Mouse (Mus musculus): ENCODE results near the gene Cdca4. TPM values are rescaled to one million over a fixed set of nuclear protein-coding genes. Genes with fewer than 3 reads are reported as not detected.
A peak's percentile ranks its signal among the peaks of the same experiment; 100 is the strongest.

Gene Cdca4
- polyA plus RNA-seq, 1 experiment from 2014 or later: 100 TPM

- 18% methylated on average over 3 of the region's 3 CpGs for WGBS
- no peaks in the 10 kb centered on the region for H3K36me3 ChIP-seq
- H3K9me3 ChIP-seq: no peaks in the 10 kb centered on the region
- no peak overlapping the region for H3K27ac ChIP-seq
- ATAC-seq (ENCODE audit: insufficient read depth, low FRiP score, low read depth): no peak
- no peak overlapping the region for H3K9ac ChIP-seq
- peaks cover 38% of the 10 kb centered on the region for H3K4me1 ChIP-seq
- H3K4me2 ChIP-seq: peak overlapping the region; percentile 100; the same call in 1 of the 2 replicates
- no peak overlapping the region for H3K4me3 ChIP-seq (replicated peaks)
- peaks cover 18% of the 10 kb centered on the region for H3K27me3 ChIP-seq (replicated peaks)
Observed at GRCm38 (mm10) chr12:112802917-112803316, 26.3 kb downstream of the Cdca4 start.

GRCm38 (mm10) chr12:112801864-112802846 is 27.1 kb downstream of the Cdca4 start, which contains the start of gene Ahnak2:
Gene Ahnak2, minus strand, starts transcription at chr12:112802657.
- Histone ChIP-seq H3K27me3 (replicated peaks) (peaks cover 18% of the 10 kb centered on the region), H3K27ac (no peak within 1 kb of the TSS), H3K36me3 (no peaks in the 10 kb centered on the region), H3K9ac (no peak within 1 kb of the TSS), H3K4me1 (peaks cover 46% of the 10 kb centered on the region), H3K9me3 (no peaks in the 10 kb centered on the region), H3K4me2 (peak within 1 kb of the TSS; percentile 100), H3K4me3 (replicated peaks) (peak within 1 kb of the TSS; percentile 52)
- ATAC-seq (ENCODE audit: insufficient read depth, low FRiP score, low read depth): peak; percentile 45; the same call in 1 of the 2 replicates
- WGBS: 3% methylated on average over 56 of the region's 69 CpGs

- no peaks in the 10 kb centered on the region for H3K36me3 ChIP-seq
- H3K9me3 ChIP-seq: no peaks in the 10 kb centered on the region
- WGBS: 10% methylated on average over 4 of the region's 4 CpGs
- ATAC-seq (ENCODE audit: insufficient read depth, low FRiP score, low read depth): peak; percentile 6; the same call in 1 of the 2 replicates
- no peak overlapping the region for H3K9ac ChIP-seq
- H3K4me2 ChIP-seq: no peak overlapping the region
- no peak overlapping the region for H3K27ac ChIP-seq
- H3K4me3 ChIP-seq (replicated peaks): no peak overlapping the region
- peaks cover 18% of the 10 kb centered on the region for H3K27me3 ChIP-seq (replicated peaks)
- H3K4me1 ChIP-seq: peaks cover 63% of the 10 kb centered on the region
Observed at GRCm38 (mm10) chr12:112800476-112800875, 28.7 kb downstream of the Cdca4 start.

GRCm38 (mm10) chr12:112799237-112799970 is 29.8 kb downstream of the Cdca4 start:
- Histone ChIP-seq H3K27me3 (replicated peaks) (peaks cover 18% of the 10 kb centered on the region), H3K4me3 (replicated peaks) (no peak overlapping the region), H3K4me1 (peaks cover 70% of the 10 kb centered on the region), H3K9me3 (no peaks in the 10 kb centered on the region), H3K36me3 (no peaks in the 10 kb centered on the region), H3K27ac (no peak overlapping the region), H3K9ac (no peak overlapping the region), H3K4me2 (no peak overlapping the region)
- ATAC-seq (ENCODE audit: insufficient read depth, low FRiP score, low read depth): no peak
- WGBS: 80% methylated on average over 10 of the region's 10 CpGs

- Histone ChIP-seq H3K9me3 (no peaks in the 10 kb centered on the region), H3K27me3 (replicated peaks) (peaks cover 18% of the 10 kb centered on the region), H3K4me3 (replicated peaks) (no peak overlapping the region), H3K4me2 (no peak overlapping the region), H3K4me1 (peaks cover 77% of the 10 kb centered on the region), H3K9ac (no peak overlapping the region), H3K27ac (peak overlapping the region; percentile 65; the same call in 1 of the 2 replicates), H3K36me3 (no peaks in the 10 kb centered on the region)
- WGBS: 47% methylated on average over 5 of the region's 5 CpGs
- ATAC-seq (ENCODE audit: insufficient read depth, low FRiP score, low read depth): no peak
Observed at GRCm38 (mm10) chr12:112798716-112799115, 30.5 kb downstream of the Cdca4 start.

GRCm38 (mm10) chr12:112798332-112798681 is 30.9 kb downstream of the Cdca4 start:
- Histone ChIP-seq H3K4me2 (peak overlapping the region; percentile 19; the same call in 1 of the 2 replicates), H3K4me1 (peaks cover 81% of the 10 kb centered on the region), H3K9ac (no peak overlapping the region)

GRCm38 (mm10) chr12:112797672-112798331 is 31.4 kb downstream of the Cdca4 start:
- 41% methylated on average over 15 of the region's 15 CpGs for WGBS
- peak; percentile 1; the same call in 1 of the 2 replicates for ATAC-seq (ENCODE audit: insufficient read depth, low FRiP score, low read depth)

More at GRCm38 (mm10) chr12:112798332-112798681, 30.9 kb downstream of the Cdca4 start:
- ATAC-seq (ENCODE audit: insufficient read depth, low FRiP score, low read depth): no peak
- Histone ChIP-seq H3K36me3 (no peaks in the 10 kb centered on the region), H3K27ac (peak overlapping the region; percentile 74), H3K27me3 (replicated peaks) (peaks cover 17% of the 10 kb centered on the region), H3K9me3 (no peaks in the 10 kb centered on the region), H3K4me3 (replicated peaks) (no peak overlapping the region)
- WGBS: 19% methylated on average over 5 of the region's 5 CpGs

GRCm38 (mm10) chr12:112796551-112797510 is 32.4 kb downstream of the Cdca4 start:
- H3K4me3 ChIP-seq (replicated peaks): no peak overlapping the region
- WGBS: 44% methylated on average over 17 of the region's 17 CpGs
- H3K4me1 ChIP-seq: peaks cover 77% of the 10 kb centered on the region
- H3K27me3 ChIP-seq (replicated peaks): peaks cover 13% of the 10 kb centered on the region
- no peak overlapping the region; the same call in 1 of the 2 replicates for H3K4me2 ChIP-seq
- H3K36me3 ChIP-seq: no peaks in the 10 kb centered on the region
- H3K27ac ChIP-seq: peak overlapping the region; percentile 77
- no peaks in the 10 kb centered on the region for H3K9me3 ChIP-seq
- H3K9ac ChIP-seq: no peak overlapping the region
- ATAC-seq (ENCODE audit: insufficient read depth, low FRiP score, low read depth): no peak

More at GRCm38 (mm10) chr12:112797672-112798331, 31.4 kb downstream of the Cdca4 start:
- Histone ChIP-seq H3K27me3 (replicated peaks) (peaks cover 13% of the 10 kb centered on the region), H3K9me3 (no peaks in the 10 kb centered on the region), H3K36me3 (no peaks in the 10 kb centered on the region), H3K9ac (no peak overlapping the region), H3K4me3 (replicated peaks) (no peak overlapping the region), H3K27ac (peak overlapping the region; percentile 74), H3K4me2 (peak overlapping the region; percentile 19; the same call in 1 of the 2 replicates), H3K4me1 (peaks cover 82% of the 10 kb centered on the region)

GRCm38 (mm10) chr12:112795466-112796104 is 33.6 kb downstream of the Cdca4 start:
- peak overlapping the region; percentile 12; the same call in 1 of the 2 replicates for H3K4me3 ChIP-seq (replicated peaks)
- no peaks in the 10 kb centered on the region for H3K36me3 ChIP-seq
- peaks cover 71% of the 10 kb centered on the region for H3K4me1 ChIP-seq
- ATAC-seq (ENCODE audit: insufficient read depth, low FRiP score, low read depth): peak; percentile 61
- H3K27me3 ChIP-seq (replicated peaks): peaks cover under 1% of the 10 kb centered on the region; the same call in 1 of the 2 replicates
- WGBS: 34% methylated on average over 18 of the region's 18 CpGs
- peak overlapping the region; percentile 77 for H3K27ac ChIP-seq
- peak overlapping the region; percentile 38 for H3K4me2 ChIP-seq
- no peak overlapping the region for H3K9ac ChIP-seq
- no peaks in the 10 kb centered on the region for H3K9me3 ChIP-seq

- Histone ChIP-seq H3K9ac (no peak overlapping the region), H3K27me3 (replicated peaks) (no peaks in the 10 kb centered on the region), H3K4me3 (replicated peaks) (no peak overlapping the region; the same call in 1 of the 2 replicates), H3K36me3 (no peaks in the 10 kb centered on the region), H3K9me3 (no peaks in the 10 kb centered on the region), H3K4me1 (peaks cover 66% of the 10 kb centered on the region), H3K4me2 (peak overlapping the region; percentile 38), H3K27ac (peak overlapping the region; percentile 77)
- WGBS: 84% methylated on average over 5 of the region's 5 CpGs
- ATAC-seq (ENCODE audit: insufficient read depth, low FRiP score, low read depth): no peak
Observed at GRCm38 (mm10) chr12:112794998-112795397, 34.2 kb downstream of the Cdca4 start.

All from stomach, embryonic 15.5 days (tissue).